Mouse (Mus musculus) cortical plate, adult 2 months (tissue): ENCODE data around the gene Slc11a1. TPM values are rescaled to one million over a fixed set of nuclear protein-coding genes. Genes with fewer than 3 reads are reported as not detected.

ENCODE experiments used
- H3K27ac ChIP-seq: fragments of 200-500 bp; 2 replicates; pipeline ENCODE4 v1.5.1; 2012; ENCODE audit warnings: low read length, control low read depth, inconsistent platforms; ENCODE audit not compliant: insufficient read depth
- H3K4me1 ChIP-seq: fragments of 200-500 bp; 2 replicates; pipeline ENCODE4 v1.6.1; 2011; ENCODE audit warnings: low read length; ENCODE audit not compliant: control insufficient read depth, insufficient read depth
- H3K4me3 ChIP-seq: fragments of 200-500 bp; 2 replicates; pipeline ENCODE4 v1.5.1; 2011; ENCODE audit warnings: mild to moderate bottlenecking, low read length, control low read depth; ENCODE audit not compliant: insufficient read depth
- CTCF ChIP-seq: fragments of 200-500 bp; IDR thresholded peaks from 2 replicates; pipeline ENCODE4 v1.5.1; 2011; ENCODE audit warnings: mild to moderate bottlenecking, control low read depth, low read length; ENCODE audit not compliant: insufficient read depth; ENCODE audit errors: extremely low read depth
- POLR2A ChIP-seq: fragments of 200-500 bp; IDR thresholded peaks from 2 replicates; pipeline ENCODE4 v1.6.1; 2011; ENCODE audit warnings: mild to moderate bottlenecking, low read length, control low read depth; ENCODE audit not compliant: insufficient read depth; ENCODE audit errors: extremely low read depth
- polyA plus RNA-seq: library from polyadenylated mRNA; depleted of rRNA; stranded (reverse); fragments of >200 nt; gene quantifications from 2 replicates; pipeline ENCODE4 v1.2.3, GENCODE M21; 2012; rRNA removed

Gene Slc11a1
- polyA plus RNA-seq, 1 experiment, result 8.9 TPM

DNA sequence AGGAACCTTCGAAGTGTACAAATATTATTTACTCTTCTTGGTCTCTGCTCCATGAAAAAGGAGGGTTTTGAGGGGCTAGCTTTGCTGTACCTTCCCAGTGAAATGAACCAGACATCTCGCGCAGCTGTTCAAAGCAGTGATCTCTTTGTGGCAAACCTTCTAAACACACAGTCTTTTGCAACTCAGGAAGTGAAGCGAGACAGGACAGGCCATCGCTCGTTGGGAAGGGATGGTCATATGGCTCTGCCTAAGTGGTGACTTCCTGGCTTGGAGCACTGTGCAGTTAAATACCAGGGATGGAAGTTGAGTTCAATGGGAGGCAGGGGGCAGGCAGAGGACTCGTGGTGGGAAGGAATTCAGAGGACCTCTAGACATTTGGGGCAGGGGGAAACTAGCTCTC is 50.9 kb downstream of the Slc11a1 start:
- Histone ChIP-seq H3K4me1 (no peaks in the 10 kb centered on the region), H3K4me3 (no peak overlapping the region), H3K27ac (no peak overlapping the region)
- TF ChIP-seq CTCF (no peak), POLR2A (no peak)

DNA sequence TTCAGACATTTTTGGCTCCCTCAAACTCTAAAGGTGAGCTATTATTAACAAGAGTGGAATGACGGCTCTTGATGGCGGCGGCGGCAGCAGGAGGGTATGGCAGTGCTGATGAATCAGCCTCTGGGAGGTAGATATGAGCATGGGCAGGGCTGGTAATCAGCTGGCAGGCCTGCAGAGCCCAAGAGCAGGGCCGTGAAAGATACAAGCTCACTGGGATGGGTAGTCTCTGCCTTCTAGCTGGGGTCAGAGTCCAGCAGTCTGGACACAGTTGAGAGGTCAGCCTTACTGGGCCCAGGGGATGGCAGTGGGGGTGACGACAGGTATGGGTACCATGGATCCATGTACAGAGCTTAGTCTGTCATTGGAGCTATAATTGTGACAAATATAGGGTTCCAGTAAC is 58.2 kb downstream of the Slc11a1 start:
- H3K27ac ChIP-seq, result no peak overlapping the region
- H3K4me1 ChIP-seq, result peaks cover 3% of the 10 kb centered on the region
- no peak overlapping the region for H3K4me3 ChIP-seq
- TF ChIP-seq POLR2A (no peak), CTCF (no peak)

DNA sequence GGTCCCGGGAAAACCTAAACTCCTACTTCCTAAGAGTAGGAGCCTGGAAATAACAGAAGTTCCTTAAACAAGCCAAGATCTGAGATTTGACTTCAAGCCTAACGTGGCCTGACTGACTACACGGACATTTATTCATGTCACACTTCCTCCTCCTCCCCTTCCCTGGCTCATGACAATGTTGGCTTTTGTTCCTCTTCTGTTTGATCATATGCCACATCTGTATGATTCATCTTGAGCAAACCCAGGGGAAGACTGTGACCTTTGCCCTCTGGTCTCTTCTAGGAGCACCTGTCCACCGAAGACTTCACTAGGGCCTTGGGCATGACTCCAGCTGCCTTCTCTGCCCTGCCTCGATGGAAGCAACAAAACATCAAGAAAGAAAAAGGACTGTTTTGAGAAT is 59.6 kb downstream of the Slc11a1 start:
- no peak overlapping the region for H3K27ac ChIP-seq
- no peak overlapping the region for H3K4me3 ChIP-seq
- TF ChIP-seq CTCF (no peak), POLR2A (no peak)
- peaks cover 6% of the 10 kb centered on the region for H3K4me1 ChIP-seq

DNA sequence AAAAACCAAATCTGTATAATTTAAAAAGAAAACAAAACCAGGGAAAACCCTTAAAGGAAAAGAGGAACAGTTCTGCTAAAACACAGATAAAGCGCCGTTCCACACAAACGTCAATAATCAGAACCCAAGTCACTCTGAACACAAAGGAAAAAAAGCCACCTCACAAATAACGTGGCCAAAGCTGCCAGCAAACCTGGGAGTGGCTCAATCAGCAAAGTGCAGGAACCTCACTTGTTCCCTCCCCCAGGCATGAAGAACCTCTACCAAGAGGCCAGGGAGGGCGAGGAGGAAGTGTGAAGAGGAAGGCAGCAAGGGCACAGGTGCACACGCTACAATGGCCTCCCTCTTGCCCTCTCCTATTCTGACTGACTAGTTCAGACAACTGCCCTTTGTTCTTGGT is 60.6 kb downstream of the Slc11a1 start:
- Histone ChIP-seq H3K27ac (no peak overlapping the region), H3K4me1 (peaks cover 6% of the 10 kb centered on the region)

More for the DNA sequence above, 60.6 kb downstream of the Slc11a1 start:
- no peak overlapping the region for H3K4me3 ChIP-seq
- TF ChIP-seq CTCF, result no peak
- no peak for TF ChIP-seq POLR2A

Other genes with a start within 250 kb of the Slc11a1 start
- not detected in 2 replicates for gene Rufy4, start 249.7 kb upstream of the Slc11a1 start, polyA plus RNA-seq
- not detected in 2 replicates for gene Cxcr2, start 221.2 kb upstream of the Slc11a1 start, polyA plus RNA-seq
- gene Cxcr1, start 180.6 kb upstream of the Slc11a1 start, polyA plus RNA-seq, result not detected in 2 replicates
- 232 and 248 TPM in 2 replicates for gene Arpc2, start 139.1 kb upstream of the Slc11a1 start, polyA plus RNA-seq
- not detected in 2 replicates for gene Gpbar1, start 96.6 kb upstream of the Slc11a1 start, polyA plus RNA-seq
- 172 and 173 TPM in 2 replicates for gene Aamp, start 90.5 kb upstream of the Slc11a1 start, polyA plus RNA-seq
- 127 and 138 TPM in 2 replicates for gene Pnkd, start 90.3 kb upstream of the Slc11a1 start, polyA plus RNA-seq
- gene Tmbim1, start 69.6 kb upstream of the Slc11a1 start, polyA plus RNA-seq, result 35.5 and 46.0 TPM in 2 replicates
- 4.6 and 5.1 TPM in 2 replicates for gene Catip, start 13.1 kb upstream of the Slc11a1 start, polyA plus RNA-seq
- gene Ctdsp1, start 16.3 kb downstream of the Slc11a1 start, polyA plus RNA-seq, result 25.4 and 26.8 TPM in 2 replicates
- 0.56 and 0.66 TPM in 2 replicates for gene Vil1, start 34.2 kb downstream of the Slc11a1 start, polyA plus RNA-seq
- 25.0 and 26.5 TPM in 2 replicates for gene Cnot9, start 130.9 kb downstream of the Slc11a1 start, polyA plus RNA-seq
- 18.5 and 20.4 TPM in 2 replicates for gene Plcd4, start 167.7 kb downstream of the Slc11a1 start, polyA plus RNA-seq
- gene Usp37, start 169.1 kb downstream of the Slc11a1 start, polyA plus RNA-seq, result 9.7 and 10.4 TPM in 2 replicates
- gene Zfp142, start 213.1 kb downstream of the Slc11a1 start, polyA plus RNA-seq, result 23.9 TPM in 2 replicates
- gene Bcs1l, start 213.1 kb downstream of the Slc11a1 start, polyA plus RNA-seq, result 29.9 and 31.4 TPM in 2 replicates
- 125 and 128 TPM in 2 replicates for gene Rnf25, start 226.2 kb downstream of the Slc11a1 start, polyA plus RNA-seq
- gene Stk36, start 226.2 kb downstream of the Slc11a1 start, polyA plus RNA-seq, result 3.7 and 4.4 TPM in 2 replicates